Mouse (Mus musculus): ENCODE results near the gene Zfp963.

GRCm38 (mm10) chr8:69790773-69791367 is 41.1 kb upstream of the Zfp963 start, which contains the start of the genes Atp13a1 and Zfp866:
- TF ChIP-seq CTCF (IDR thresholded peaks at IDR 0.05; ENCODE audit: borderline replicate concordance, extremely low read depth, insufficient read depth, insufficient read length): no peak
- peak; percentile 90 for TF ChIP-seq POLR2A (IDR thresholded peaks at IDR 0.05; ENCODE audit: borderline replicate concordance, extremely low read depth, insufficient read depth, insufficient read length, poor library complexity, severe bottlenecking)
